Mouse (Mus musculus) cerebellum, adult 11-12 months (tissue): ENCODE results near the gene Alox12.

Experiments used
- DNase-seq: peaks from one replicate; pipeline ENCODE4 v3.0.0; 2022

The Alox12 gene

GRCm38 (mm10) chr11:70254931-70255531 lies at the start of gene Alox12:
TSS of gene Alox12 (minus strand) at chr11:70255353.
- no peak for DNase-seq

- no peak for DNase-seq
Measured at GRCm38 (mm10) chr11:70302293-70302692, 47.1 kb upstream of the Alox12 start.

- DNase-seq = no peak
Measured at GRCm38 (mm10) chr11:70297836-70298454, 42.8 kb upstream of the Alox12 start.

DNA sequence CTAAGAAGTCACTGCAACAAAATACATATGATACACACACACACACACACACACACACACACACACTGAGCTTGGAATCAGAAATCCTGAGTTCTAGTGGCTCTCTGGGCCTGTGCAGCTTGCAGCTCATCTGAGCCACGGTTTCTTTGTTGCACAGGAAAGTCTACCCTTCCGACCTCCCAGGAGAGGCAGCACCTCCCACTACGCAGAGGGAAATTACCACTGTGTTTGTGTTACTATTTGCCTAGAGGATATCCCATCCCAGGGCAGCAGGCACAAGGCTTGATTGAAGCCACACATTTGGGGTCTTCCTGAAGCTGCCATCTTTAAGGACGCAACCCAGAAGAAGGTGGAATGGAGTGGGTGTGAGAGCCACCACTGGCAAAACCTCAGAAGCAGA lies 42.3 kb upstream of the Alox12 start:
- no peak for DNase-seq

DNA sequence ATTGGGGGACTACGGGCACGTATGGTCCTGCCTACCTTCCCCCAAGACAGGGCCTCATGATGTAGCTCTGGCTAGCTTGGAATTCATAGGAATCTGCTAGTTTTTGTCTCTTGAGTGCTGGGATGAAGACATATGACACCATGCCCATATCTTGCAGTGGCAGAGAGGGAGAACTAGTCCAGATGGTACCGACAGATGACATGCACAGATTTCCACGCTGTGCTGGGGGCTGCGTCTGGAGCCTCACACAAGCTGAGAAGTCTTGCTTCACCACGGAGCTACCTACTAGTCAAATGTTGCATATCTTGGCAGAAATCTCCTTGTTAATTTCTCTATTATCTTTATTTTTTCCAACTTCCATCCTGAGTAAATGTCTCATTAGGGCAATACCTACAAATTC lies 38.7 kb upstream of the Alox12 start:
- peak; percentile 7 for DNase-seq

DNA sequence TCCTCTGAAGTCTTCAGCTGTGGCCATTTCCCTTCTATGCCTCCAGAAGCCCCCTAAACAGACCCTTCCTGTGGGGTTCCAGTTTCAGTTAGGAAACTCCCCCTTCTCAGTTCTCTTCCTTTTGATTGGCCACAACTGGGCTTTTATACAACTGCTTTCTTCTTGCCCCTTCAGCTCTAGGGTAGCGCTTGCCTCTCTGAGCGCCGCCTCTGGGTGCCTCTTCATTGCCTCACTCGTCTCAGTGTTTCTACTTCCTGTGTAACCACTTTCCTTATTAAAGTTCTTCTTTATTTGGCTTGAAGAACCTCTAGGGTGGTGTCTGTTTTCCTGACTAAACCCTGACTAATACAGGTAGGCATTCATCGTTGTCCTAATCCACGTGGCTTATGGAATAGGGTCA lies 36.1 kb upstream of the Alox12 start:
- DNase-seq = no peak

- no peak for DNase-seq
Measured at GRCm38 (mm10) chr11:70289236-70289635, 34.1 kb upstream of the Alox12 start.

DNA sequence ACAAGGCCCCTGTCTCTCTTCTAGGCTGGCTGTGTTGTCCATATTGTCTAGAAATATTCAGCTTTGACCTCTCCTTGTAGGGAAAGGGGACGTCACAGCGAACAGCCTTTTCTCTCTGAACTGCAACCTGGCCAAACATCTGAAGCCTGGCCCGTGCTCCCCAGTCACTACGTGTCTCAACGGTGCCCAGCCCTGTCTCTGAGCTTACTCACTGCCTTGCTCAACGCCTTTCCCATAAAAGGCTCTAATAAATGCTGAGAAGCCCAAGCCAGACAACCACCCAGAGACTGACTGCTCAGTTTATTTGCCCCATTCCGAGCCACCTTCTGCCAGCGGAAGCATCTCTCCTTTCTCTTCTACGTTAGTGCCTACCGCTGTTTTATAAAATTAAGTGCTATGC lies 32.9 kb upstream of the Alox12 start:
- DNase-seq = no peak

GRCm38 (mm10) chr11:70285686-70286085 lies 30.5 kb upstream of the Alox12 start:
- DNase-seq = no peak

DNA sequence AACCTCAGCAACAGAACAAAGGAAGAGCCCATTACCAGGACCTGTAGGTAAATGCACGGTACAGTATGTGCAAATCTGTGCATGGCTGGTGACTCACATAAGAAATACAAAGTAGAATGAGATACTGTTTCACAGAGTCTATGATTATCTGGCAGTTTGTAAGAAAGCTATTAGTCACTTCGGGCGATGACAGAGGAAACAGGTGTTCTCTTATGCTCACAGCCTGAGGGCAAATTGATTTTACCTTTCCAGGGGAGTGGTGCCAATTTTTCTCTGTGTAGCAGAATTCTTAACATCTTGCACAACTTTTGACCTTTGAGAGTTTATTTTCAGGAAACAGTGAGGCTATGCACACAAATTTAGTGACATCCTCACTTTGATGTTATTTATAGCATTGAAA lies 29.6 kb upstream of the Alox12 start:
- no peak for DNase-seq

- no peak for DNase-seq
Measured at GRCm38 (mm10) chr11:70283666-70284065, 28.5 kb upstream of the Alox12 start.

- DNase-seq = no peak
Measured at GRCm38 (mm10) chr11:70280441-70280840, 25.3 kb upstream of the Alox12 start.

- DNase-seq = no peak
Measured at GRCm38 (mm10) chr11:70278961-70279360, 23.8 kb upstream of the Alox12 start.

DNA sequence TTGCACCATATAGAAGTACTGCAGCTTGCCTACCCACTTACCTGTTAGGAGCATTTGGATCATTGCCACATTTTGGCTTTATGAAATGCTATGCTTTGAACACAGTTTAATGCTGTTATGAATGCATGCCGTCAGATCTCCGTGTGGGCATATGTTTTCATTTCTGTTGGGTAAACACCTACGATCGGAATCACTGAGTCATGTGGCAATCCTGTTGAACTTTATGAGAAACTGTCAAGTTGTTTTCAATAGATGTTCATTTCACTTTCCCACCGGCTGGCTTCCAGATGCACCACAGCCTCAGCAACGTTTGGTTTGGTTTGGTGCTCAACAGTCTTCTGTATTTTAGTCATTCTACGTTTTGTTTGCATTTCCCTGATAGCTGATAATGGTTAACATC lies 16.5 kb upstream of the Alox12 start:
- DNase-seq = no peak

- no peak for DNase-seq
Measured at GRCm38 (mm10) chr11:70266405-70266804, 11.3 kb upstream of the Alox12 start.

- DNase-seq = no peak
Measured at GRCm38 (mm10) chr11:70265819-70266218, 10.7 kb upstream of the Alox12 start.

DNA sequence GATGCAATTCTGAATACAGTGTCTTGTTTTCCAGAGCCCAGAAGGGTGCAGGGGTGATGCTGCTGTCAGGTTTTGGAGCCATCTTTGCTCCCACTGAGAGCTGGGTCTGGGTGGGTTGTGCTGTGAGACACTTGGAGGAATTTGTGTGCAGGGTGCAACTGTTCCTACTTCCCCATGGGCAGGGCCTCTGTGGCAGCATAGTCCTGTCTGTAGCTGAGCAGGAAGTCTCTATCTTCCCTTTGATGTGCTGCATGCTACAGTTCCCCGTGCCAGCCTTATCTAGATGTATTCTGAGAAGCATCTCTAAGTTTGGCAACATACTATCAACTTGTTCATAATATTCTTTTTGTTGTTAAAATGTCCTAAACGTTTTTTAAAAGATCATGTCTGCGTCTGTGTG lies 10.1 kb upstream of the Alox12 start:
- DNase-seq = no peak

DNA sequence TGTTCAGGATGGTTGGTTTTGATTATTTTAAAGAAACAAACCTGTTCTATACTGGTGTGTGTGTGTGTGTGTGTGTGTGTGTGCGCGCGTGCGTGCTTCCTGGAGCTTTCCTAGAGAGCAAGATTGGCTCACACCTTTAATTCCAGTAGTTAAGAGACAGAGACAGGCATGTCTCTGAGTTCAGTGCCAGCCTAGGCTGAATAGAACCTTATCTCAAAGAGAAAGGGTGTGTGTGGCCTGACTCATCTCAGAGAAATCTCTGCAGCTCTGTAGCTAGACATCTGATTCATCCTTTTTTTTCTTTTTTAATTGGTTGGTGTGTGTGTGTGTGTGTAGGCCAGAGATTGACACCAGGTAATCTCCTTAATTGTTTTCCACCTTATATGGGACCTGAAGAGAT lies 3.9 kb upstream of the Alox12 start:
- DNase-seq = no peak

GRCm38 (mm10) chr11:70254337-70254736 lies 816 bp downstream of the Alox12 start:
- DNase-seq = no peak

GRCm38 (mm10) chr11:70251853-70252252 lies 3.3 kb downstream of the Alox12 start:
- DNase-seq = no peak

DNA sequence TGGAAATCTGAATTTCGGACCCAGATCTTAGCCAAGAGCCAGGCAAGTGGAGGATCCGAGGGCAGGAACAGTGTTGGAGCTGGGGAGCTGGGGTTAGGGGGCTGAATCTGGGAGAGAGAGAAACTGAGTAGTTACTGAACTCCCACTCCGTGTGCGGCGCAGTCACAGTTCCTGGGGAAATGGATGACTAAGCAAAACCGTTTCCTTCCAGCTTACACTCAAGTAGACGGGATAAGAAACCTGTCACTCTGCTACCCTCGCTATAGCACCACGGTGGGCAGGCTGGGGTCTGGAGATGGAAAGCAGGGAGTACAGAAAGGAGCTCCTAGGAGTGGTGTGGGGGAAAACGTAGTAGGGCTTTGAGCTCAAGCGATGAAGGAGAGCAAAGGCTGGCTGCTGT lies 5.0 kb downstream of the Alox12 start:
- no peak for DNase-seq

GRCm38 (mm10) chr11:70247136-70247845 lies 7.9 kb downstream of the Alox12 start:
- DNase-seq = peak; percentile 42

GRCm38 (mm10) chr11:70242591-70242990 lies 12.6 kb downstream of the Alox12 start:
- peak; percentile 23 for DNase-seq

GRCm38 (mm10) chr11:70239541-70240279 lies 15.4 kb downstream of the Alox12 start, which contains the start of the genes Gm21988 and Rnasek:
TSS of gene Gm21988 (minus strand) at chr11:70239830.
TSS of gene Rnasek (minus strand) at chr11:70239842.
- peak; percentile 84 for DNase-seq
